Mouse (Mus musculus): ENCODE data around the gene Gimap1. TPM values are rescaled to one million over a fixed set of nuclear protein-coding genes. Genes with fewer than 3 reads are reported as not detected.

Gene Gimap1
- polyA plus RNA-seq, 1 experiment from 2014 or later: 4.8 TPM

DNA sequence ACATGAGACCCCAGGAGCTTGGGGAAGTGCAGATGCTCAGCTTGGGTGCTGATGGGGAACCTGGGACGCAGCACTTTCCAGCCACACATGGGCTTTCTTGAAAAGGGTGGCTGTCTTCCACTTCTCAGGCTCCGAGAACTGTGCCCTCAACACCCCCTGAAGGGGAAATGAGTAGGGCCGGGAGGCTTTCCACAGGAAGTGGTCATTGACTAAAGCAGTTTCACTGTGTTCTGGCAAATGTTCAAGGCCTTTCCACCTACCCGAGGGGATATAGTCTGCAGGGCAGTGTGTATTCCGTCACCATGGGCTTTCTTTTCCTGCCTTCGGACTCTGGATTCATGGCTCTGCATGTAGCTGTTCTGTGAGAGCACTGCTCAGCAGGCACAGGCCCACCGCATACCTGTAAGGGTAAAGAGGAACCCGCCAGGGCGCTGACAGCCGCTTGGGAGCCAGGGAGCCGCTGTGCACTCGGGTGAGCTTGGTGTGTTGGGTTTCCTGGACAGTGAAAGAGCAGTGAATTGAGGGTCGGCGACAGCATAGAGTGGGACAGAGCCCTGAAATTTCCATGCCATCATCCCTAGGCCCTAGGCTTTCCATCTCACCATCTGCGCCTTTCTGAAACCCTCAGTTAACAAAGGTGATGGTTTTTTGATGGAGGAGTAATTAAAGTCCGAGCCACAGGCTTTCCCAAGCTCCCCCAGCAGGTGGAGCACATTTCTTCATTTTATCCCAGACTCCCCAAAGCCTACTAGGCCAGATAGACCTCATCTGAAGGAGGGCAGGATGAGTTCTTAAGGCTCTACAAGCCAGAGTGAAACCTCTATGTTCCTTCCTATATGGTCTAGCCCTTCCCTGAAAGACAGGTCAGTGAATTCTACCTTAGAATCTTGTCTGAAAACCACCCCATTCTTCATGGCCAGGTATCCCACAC lies 7.4 kb downstream of the Gimap1 start, which contains the start of gene Gimap5:
TSS of gene Gimap5 (plus strand) at position 239 of the 931 bp plus-strand sequence.
- Histone ChIP-seq H3K27ac (ENCODE audit: low read depth, low read length) (no peak within 1 kb of the TSS), H3K9ac (ENCODE audit: low read depth, low read length) (no peak within 1 kb of the TSS), H3K4me3 (ENCODE audit: low read length) (no peak within 1 kb of the TSS), H3K9me3 (ENCODE audit: control insufficient read depth, low read length) (no peaks in the 10 kb centered on the region), H3K4me2 (ENCODE audit: low read length) (no peak within 1 kb of the TSS; the same call in 1 of the 2 replicates), H3K27me3 (replicated peaks; ENCODE audit: control insufficient read depth, insufficient read depth, low read length) (peaks cover 3% of the 10 kb centered on the region), H3K36me3 (ENCODE audit: control insufficient read depth, insufficient read depth, low read length) (no peaks in the 10 kb centered on the region), H3K4me1 (ENCODE audit: control insufficient read depth, insufficient read depth, low read depth, low read length) (peaks cover 9% of the 10 kb centered on the region)
- 48% methylated on average over 16 of the region's 16 CpGs for WGBS
- ATAC-seq: no peak

DNA sequence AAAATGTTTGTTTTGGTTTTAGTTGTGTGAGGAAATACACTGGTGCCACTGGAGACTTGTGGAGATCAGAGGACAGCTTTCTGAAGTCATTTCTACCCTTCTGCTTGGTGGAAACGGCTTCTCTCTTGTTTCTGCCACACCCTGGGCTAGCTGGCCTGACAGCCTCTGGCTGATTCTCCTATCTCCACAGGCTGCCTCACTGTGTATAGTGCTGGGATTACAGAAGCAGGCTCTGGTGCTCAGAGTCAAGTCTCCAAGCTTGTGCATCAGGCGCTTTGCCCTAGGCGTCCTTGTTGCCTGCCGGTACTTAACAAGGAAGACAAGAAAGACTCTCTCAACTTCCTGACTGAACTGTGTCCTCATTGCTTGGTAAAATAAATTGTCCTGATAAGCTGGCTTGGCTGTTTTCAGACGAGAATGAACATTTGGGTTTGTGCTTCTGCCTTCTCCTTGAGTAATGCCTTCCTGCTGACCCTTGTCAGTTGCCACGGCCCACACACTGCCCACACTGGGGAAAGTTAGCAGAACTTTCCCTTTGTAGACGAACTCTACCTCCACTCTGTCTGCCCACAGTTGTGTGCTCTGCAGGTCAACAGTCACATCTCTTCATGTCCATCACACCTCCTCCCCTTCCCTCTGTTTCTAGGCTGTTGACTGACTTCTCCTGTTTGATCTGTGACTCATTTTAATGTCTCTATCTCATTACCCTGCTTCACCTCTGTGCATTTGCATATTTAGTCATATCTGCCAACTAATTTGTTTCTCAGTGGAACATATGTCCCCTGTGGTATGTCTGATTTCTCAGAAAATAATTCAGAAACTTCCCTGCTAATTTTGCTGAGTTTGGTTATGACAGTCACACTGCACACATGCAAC lies 8.5 kb downstream of the Gimap1 start:
- 74% methylated on average over 7 of the region's 7 CpGs for WGBS
- Histone ChIP-seq H3K36me3 (ENCODE audit: control insufficient read depth, insufficient read depth, low read length) (no peaks in the 10 kb centered on the region), H3K27ac (ENCODE audit: low read depth, low read length) (no peak overlapping the region), H3K4me1 (ENCODE audit: control insufficient read depth, insufficient read depth, low read depth, low read length) (peaks cover 5% of the 10 kb centered on the region), H3K27me3 (replicated peaks; ENCODE audit: control insufficient read depth, insufficient read depth, low read length) (peaks cover 3% of the 10 kb centered on the region), H3K4me3 (ENCODE audit: low read length) (no peak overlapping the region), H3K4me2 (ENCODE audit: low read length) (no peak overlapping the region), H3K9ac (ENCODE audit: low read depth, low read length) (no peak overlapping the region), H3K9me3 (ENCODE audit: control insufficient read depth, low read length) (no peaks in the 10 kb centered on the region)
- no peak for ATAC-seq

DNA sequence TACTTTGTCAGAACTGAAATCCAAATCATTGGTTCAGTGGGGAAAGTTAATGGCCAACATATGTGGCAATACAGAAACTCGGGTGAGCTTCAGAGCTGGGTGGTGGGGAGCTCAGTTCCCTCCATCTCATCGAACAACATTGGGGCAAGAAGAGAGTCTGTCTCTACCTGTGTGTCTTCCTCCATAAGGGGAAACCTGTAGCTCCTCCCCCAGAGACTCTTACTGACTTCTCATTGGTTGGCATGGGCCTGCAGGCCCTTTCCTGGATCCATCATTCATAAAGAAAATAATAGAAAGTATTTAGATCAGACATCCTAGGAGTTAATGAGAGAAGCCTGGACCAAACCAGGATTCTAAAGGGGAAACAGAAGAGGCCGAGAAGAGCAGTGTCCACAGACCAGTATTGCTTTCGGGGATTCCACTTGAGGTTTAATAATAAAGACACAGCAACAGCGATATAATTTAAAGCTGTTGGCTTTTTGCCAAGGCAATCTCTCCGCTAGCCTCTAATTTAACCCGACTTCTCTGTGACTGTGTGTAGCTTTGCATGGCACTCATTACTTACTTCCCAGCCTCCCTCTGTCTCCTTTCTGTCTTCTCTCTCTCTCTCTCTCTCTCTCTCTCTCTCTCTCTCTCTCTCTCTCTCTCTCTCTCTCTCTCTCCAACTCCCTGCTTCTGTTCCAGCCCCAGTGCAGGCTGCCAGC lies 24.9 kb downstream of the Gimap1 start:
- Histone ChIP-seq H3K36me3 (ENCODE audit: control insufficient read depth, insufficient read depth, low read length) (no peaks in the 10 kb centered on the region), H3K27me3 (replicated peaks; ENCODE audit: control insufficient read depth, insufficient read depth, low read length) (no peaks in the 10 kb centered on the region), H3K4me2 (ENCODE audit: low read length) (no peak overlapping the region), H3K9me3 (ENCODE audit: control insufficient read depth, low read length) (no peaks in the 10 kb centered on the region), H3K27ac (ENCODE audit: low read depth, low read length) (no peak overlapping the region), H3K4me1 (ENCODE audit: control insufficient read depth, insufficient read depth, low read depth, low read length) (no peaks in the 10 kb centered on the region), H3K9ac (ENCODE audit: low read depth, low read length) (no peak overlapping the region), H3K4me3 (ENCODE audit: low read length) (no peak overlapping the region)
- no peak for ATAC-seq
- WGBS: 63% methylated on average over 7 of the region's 7 CpGs

DNA sequence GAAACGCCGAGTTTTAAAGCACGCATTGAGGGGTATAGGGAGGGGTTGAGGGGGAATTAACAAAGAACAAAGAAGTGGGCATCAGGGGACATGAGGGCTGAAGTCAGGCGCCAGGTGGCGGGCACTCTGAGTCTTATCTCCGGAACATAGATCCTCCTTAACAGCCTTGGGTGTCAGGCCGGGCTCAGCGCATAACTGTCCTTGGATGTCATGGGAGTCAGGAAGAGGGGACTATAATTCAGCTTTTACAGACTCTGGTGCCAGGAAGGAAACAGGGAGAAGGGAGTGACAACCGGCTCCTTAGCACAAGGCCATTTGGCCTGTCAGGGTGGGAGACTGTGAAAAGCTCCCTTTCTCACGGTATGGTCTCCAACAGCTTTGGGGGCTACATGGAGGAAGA lies 25.6 kb downstream of the Gimap1 start:
- Histone ChIP-seq H3K27me3 (replicated peaks; ENCODE audit: control insufficient read depth, insufficient read depth, low read length) (no peaks in the 10 kb centered on the region), H3K36me3 (ENCODE audit: control insufficient read depth, insufficient read depth, low read length) (no peaks in the 10 kb centered on the region), H3K9ac (ENCODE audit: low read depth, low read length) (no peak overlapping the region), H3K4me3 (ENCODE audit: low read length) (no peak overlapping the region), H3K9me3 (ENCODE audit: control insufficient read depth, low read length) (no peaks in the 10 kb centered on the region), H3K4me2 (ENCODE audit: low read length) (no peak overlapping the region), H3K4me1 (ENCODE audit: control insufficient read depth, insufficient read depth, low read depth, low read length) (no peaks in the 10 kb centered on the region), H3K27ac (ENCODE audit: low read depth, low read length) (no peak overlapping the region)
- WGBS: 94% methylated on average over 10 of the region's 10 CpGs
- no peak for ATAC-seq

DNA sequence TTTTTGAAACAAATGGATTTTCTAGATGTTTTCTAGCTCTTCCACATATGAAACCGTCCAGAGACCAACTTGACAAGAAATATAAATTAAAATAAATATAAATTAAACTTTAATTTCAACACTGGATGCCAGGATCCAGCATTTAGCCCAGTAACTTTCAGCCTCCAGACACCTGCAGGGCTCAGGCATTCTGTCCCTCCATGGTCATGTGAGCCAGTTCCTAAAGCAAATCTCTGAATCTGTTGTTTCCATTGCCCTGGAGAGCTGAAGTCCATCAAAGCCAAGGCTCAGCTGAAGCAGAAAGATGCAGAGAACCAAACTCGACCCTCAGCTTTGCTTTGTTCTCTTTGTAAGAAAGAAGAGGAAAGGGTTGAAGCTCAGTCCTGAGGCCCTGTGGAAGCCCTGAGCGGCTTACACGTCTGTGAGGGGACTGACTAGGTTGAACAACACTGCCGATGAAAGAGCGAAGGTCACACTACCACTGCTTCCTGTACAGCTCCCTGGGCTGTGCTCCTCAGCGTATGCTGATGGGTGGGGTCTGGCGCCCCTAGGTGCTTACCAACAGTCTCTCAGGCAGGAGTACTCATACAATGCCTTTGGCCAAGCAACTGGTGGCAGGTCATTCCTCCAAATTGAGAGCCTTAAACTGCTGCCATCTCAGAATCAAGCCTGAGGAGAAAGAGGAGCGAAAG lies 29.5 kb downstream of the Gimap1 start:
- Histone ChIP-seq H3K27ac (ENCODE audit: low read depth, low read length) (no peak overlapping the region), H3K4me1 (ENCODE audit: control insufficient read depth, insufficient read depth, low read depth, low read length) (no peaks in the 10 kb centered on the region), H3K36me3 (ENCODE audit: control insufficient read depth, insufficient read depth, low read length) (no peaks in the 10 kb centered on the region), H3K9me3 (ENCODE audit: control insufficient read depth, low read length) (no peaks in the 10 kb centered on the region), H3K4me3 (ENCODE audit: low read length) (no peak overlapping the region), H3K9ac (ENCODE audit: low read depth, low read length) (no peak overlapping the region), H3K4me2 (ENCODE audit: low read length) (no peak overlapping the region), H3K27me3 (replicated peaks; ENCODE audit: control insufficient read depth, insufficient read depth, low read length) (no peaks in the 10 kb centered on the region)
- WGBS: 84% methylated on average over 9 of the region's 9 CpGs
- ATAC-seq: no peak

DNA sequence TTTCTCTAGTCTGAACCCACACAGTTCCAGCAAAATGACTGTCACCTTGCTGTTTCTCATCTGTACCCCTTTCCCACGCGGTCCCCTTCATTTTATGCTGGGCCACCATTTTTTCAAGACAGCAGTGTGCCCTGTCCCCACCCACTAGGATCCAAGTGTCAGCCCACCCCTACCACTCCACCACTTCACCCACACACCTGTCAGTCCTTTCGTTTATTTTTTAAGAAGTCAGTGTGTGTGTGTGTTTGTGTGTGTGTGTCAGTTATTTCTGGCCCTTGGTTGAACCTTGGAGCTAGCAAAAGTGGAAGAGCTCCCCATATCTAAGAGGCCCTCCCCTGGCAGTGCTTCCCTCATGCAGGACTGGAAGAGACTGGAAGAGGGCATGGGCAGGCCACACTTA lies 30.1 kb downstream of the Gimap1 start:
- WGBS: 94% methylated on average over 3 of the region's 3 CpGs
- H3K36me3 ChIP-seq (ENCODE audit: control insufficient read depth, insufficient read depth, low read length): no peaks in the 10 kb centered on the region
- no peaks in the 10 kb centered on the region for H3K4me1 ChIP-seq (ENCODE audit: control insufficient read depth, insufficient read depth, low read depth, low read length)
- H3K4me2 ChIP-seq (ENCODE audit: low read length): no peak overlapping the region
- no peak for ATAC-seq
- H3K9ac ChIP-seq (ENCODE audit: low read depth, low read length): no peak overlapping the region
- no peaks in the 10 kb centered on the region for H3K9me3 ChIP-seq (ENCODE audit: control insufficient read depth, low read length)
- H3K4me3 ChIP-seq (ENCODE audit: low read length): no peak overlapping the region
- no peaks in the 10 kb centered on the region for H3K27me3 ChIP-seq (replicated peaks; ENCODE audit: control insufficient read depth, insufficient read depth, low read length)
- no peak overlapping the region for H3K27ac ChIP-seq (ENCODE audit: low read depth, low read length)

DNA sequence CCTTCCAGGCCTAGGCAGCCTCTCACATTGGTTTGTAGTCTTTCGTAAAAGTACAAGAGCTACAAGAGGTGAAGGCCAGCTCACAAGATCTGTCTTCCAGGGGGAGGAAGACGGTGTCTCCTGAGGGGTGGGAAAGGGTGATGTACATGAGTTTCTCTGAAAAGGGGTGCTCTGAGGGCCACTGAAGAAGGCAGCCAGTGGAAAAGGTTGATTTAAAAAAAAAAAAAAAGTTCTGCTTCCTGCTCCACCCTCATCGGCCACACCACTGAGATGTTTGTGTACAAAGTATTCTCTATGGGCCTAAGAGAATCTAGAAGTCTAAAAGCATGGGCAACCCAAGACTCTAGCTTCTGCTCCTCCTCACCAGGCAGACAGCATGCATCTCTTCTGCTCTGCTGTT lies 31.8 kb downstream of the Gimap1 start, which contains the start of gene Gimap3:
TSS of gene Gimap3 (minus strand) at position 156 of the 400 bp plus-strand sequence.
- Histone ChIP-seq H3K27me3 (replicated peaks; ENCODE audit: control insufficient read depth, insufficient read depth, low read length) (no peaks in the 10 kb centered on the region), H3K4me1 (ENCODE audit: control insufficient read depth, insufficient read depth, low read depth, low read length) (no peaks in the 10 kb centered on the region), H3K9ac (ENCODE audit: low read depth, low read length) (no peak within 1 kb of the TSS), H3K4me3 (ENCODE audit: low read length) (no peak within 1 kb of the TSS), H3K9me3 (ENCODE audit: control insufficient read depth, low read length) (no peaks in the 10 kb centered on the region), H3K4me2 (ENCODE audit: low read length) (no peak within 1 kb of the TSS), H3K36me3 (ENCODE audit: control insufficient read depth, insufficient read depth, low read length) (no peaks in the 10 kb centered on the region), H3K27ac (ENCODE audit: low read depth, low read length) (no peak within 1 kb of the TSS)
- no peak for ATAC-seq
- WGBS: 98% methylated on average over 3 of the region's 3 CpGs

DNA sequence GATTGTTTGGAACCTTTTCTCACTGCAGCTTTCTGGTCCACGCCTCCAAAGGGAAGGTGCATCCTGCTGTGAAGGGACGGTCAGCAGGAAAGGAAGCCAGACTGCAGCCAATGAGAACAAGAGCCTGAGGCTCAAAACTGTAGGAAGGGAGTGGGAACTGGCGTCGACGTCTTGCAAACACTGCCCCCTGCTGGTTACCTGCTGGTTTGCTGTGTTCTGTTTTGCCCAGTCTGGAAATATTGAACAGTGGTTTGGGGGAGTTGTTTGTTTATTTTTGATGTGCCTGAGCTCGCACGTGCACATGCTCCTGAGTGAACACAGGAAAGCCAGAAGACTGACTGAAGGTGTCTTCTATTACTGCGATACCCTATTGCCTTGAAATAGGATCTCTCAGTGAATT lies 33.2 kb downstream of the Gimap1 start:
- Histone ChIP-seq H3K4me3 (ENCODE audit: low read length) (no peak overlapping the region), H3K27me3 (replicated peaks; ENCODE audit: control insufficient read depth, insufficient read depth, low read length) (no peaks in the 10 kb centered on the region), H3K27ac (ENCODE audit: low read depth, low read length) (no peak overlapping the region), H3K9ac (ENCODE audit: low read depth, low read length) (no peak overlapping the region), H3K4me1 (ENCODE audit: control insufficient read depth, insufficient read depth, low read depth, low read length) (no peaks in the 10 kb centered on the region), H3K36me3 (ENCODE audit: control insufficient read depth, insufficient read depth, low read length) (no peaks in the 10 kb centered on the region), H3K4me2 (ENCODE audit: low read length) (no peak overlapping the region), H3K9me3 (ENCODE audit: control insufficient read depth, low read length) (no peaks in the 10 kb centered on the region)
- ATAC-seq: peak; percentile 79
- 12% methylated on average over 8 of the region's 8 CpGs for WGBS

Measured in hindbrain, embryonic 16.5 days (tissue).